Mouse (Mus musculus) myocyte (in vitro differentiated cells): ENCODE data around the gene Clec2l. TPM values are rescaled to one million over a fixed set of nuclear protein-coding genes. Genes with fewer than 3 reads are reported as not detected.

Source experiments
- H3K27me3 ChIP-seq: one replicate; pipeline ENCODE4 v1.6.1; 2011; ENCODE audit not compliant: control insufficient read depth, insufficient read depth, insufficient read length
- H3K36me3 ChIP-seq: one replicate; pipeline ENCODE4 v1.6.1; 2011; ENCODE audit not compliant: control insufficient read depth, insufficient read depth
- H3K4me2 ChIP-seq: one replicate; pipeline ENCODE4 v1.6.1; 2011; ENCODE audit warnings: low read depth, control low read depth
- H3K4me3 ChIP-seq: one replicate; pipeline ENCODE4 v1.5.1; 2011; ENCODE audit warnings: mild to moderate bottlenecking, control low read depth, moderate library complexity
- H3K79me2 ChIP-seq: one replicate; pipeline ENCODE4 v1.6.1; 2011; ENCODE audit not compliant: control insufficient read depth, insufficient read depth
- H3ac ChIP-seq: one replicate; pipeline ENCODE4 v1.6.1; 2011; ENCODE audit not compliant: control insufficient read depth, insufficient read length
- CEBPB ChIP-seq: IDR thresholded peaks from 2 replicates; pipeline ENCODE4 v1.6.1; 2011; ENCODE audit warnings: mild to moderate bottlenecking, moderate library complexity; ENCODE audit not compliant: poor library complexity, insufficient read depth, severe bottlenecking
- E2F4 ChIP-seq: IDR thresholded peaks from one replicate; pipeline ENCODE4 v1.6.1; 2011; ENCODE audit warnings: mild to moderate bottlenecking, control low read depth, moderate library complexity; ENCODE audit not compliant: insufficient read depth
- MAX ChIP-seq: IDR thresholded peaks from one replicate; pipeline ENCODE4 v1.6.1; 2011; ENCODE audit warnings: low read depth, mild to moderate bottlenecking, control low read depth
- MYOD1 ChIP-seq, 3 experiments: IDR thresholded peaks; one replicate each; pipeline ENCODE4 v1.6.1; 2011; ENCODE audit warnings: control low read depth in 2 of 3, low read depth in 2 of 3, mild to moderate bottlenecking in 2 of 3, moderate library complexity in 1 of 3; ENCODE audit not compliant: insufficient read length in 2 of 3, control insufficient read depth in 1 of 3
- MYOG ChIP-seq, 3 experiments: IDR thresholded peaks; one replicate each; pipeline ENCODE4 v1.6.1; 2011; ENCODE audit warnings: control low read depth in 2 of 3, low read depth in 2 of 3, mild to moderate bottlenecking in 2 of 3; ENCODE audit not compliant: insufficient read length in 2 of 3, control insufficient read depth in 1 of 3, insufficient read depth in 1 of 3
- POLR2A ChIP-seq: IDR thresholded peaks from one replicate; pipeline ENCODE4 v1.6.1; 2011; ENCODE audit warnings: low read depth, mild to moderate bottlenecking, control low read depth, moderate library complexity; ENCODE audit not compliant: insufficient read length
- POLR2AphosphoS2 ChIP-seq: IDR thresholded peaks from one replicate; pipeline ENCODE4 v1.6.1; 2011; ENCODE audit warnings: low read depth, control low read depth; ENCODE audit not compliant: insufficient read length
- REST ChIP-seq: IDR thresholded peaks from one replicate; pipeline ENCODE4 v1.6.1; 2011; ENCODE audit warnings: mild to moderate bottlenecking, control low read depth, moderate library complexity; ENCODE audit not compliant: insufficient read depth, insufficient read length
- SRF ChIP-seq: IDR thresholded peaks from one replicate; pipeline ENCODE4 v1.6.1; 2011; ENCODE audit warnings: low read depth; ENCODE audit not compliant: control insufficient read depth, insufficient read length
- TCF12 ChIP-seq: IDR thresholded peaks from one replicate; pipeline ENCODE4 v1.6.1; 2011; ENCODE audit warnings: mild to moderate bottlenecking, control low read depth; ENCODE audit not compliant: poor library complexity, insufficient read depth, severe bottlenecking
- TCF3 ChIP-seq: IDR thresholded peaks from one replicate; pipeline ENCODE4 v1.6.1; 2011; ENCODE audit warnings: low read depth, control low read depth; ENCODE audit not compliant: insufficient read length
- USF1 ChIP-seq: IDR thresholded peaks from one replicate; pipeline ENCODE4 v1.6.1; 2011; ENCODE audit warnings: low read depth, mild to moderate bottlenecking, control low read depth, moderate library complexity
- polyA plus RNA-seq: library from polyadenylated mRNA; unstranded; fragments of >200 nt; fragmentation: generic; extraction: Trizol; gene quantifications from one replicate; pipeline ENCODE4 v1.2.1, GENCODE M21; 2012; ENCODE audit warnings: missing spikeins

Gene Clec2l
- polyA plus RNA-seq, 1 experiment: 0.19 TPM

DNA sequence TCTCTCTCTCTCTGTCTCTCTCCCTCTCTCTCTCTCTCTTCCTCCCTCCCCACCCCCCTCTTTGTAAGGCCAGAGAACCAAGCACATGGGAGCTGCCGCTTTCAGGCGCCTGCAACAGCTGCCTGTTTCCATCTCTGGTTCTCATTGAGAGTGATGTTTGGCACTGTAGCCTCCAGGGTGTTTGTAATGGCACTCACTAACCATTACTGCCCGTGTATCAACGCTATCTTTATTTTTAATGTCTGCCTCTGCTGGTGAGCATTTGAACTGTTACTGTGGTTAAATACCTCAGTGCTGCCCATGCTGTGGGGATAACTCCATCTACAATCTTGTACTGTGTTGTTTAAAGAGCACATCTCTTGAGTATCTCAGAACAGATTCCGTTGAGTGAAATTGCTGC is 21.2 kb upstream of the Clec2l start:
- H3K4me3 ChIP-seq: no peak overlapping the region
- TF ChIP-seq E2F4 (no peak), REST (no peak)
- H3K27me3 ChIP-seq: no peaks in the 10 kb centered on the region
- H3K79me2 ChIP-seq: no peaks in the 10 kb centered on the region
- H3K36me3 ChIP-seq: no peaks in the 10 kb centered on the region
- H3ac ChIP-seq: no peak overlapping the region
- H3K4me2 ChIP-seq: no peak overlapping the region

DNA sequence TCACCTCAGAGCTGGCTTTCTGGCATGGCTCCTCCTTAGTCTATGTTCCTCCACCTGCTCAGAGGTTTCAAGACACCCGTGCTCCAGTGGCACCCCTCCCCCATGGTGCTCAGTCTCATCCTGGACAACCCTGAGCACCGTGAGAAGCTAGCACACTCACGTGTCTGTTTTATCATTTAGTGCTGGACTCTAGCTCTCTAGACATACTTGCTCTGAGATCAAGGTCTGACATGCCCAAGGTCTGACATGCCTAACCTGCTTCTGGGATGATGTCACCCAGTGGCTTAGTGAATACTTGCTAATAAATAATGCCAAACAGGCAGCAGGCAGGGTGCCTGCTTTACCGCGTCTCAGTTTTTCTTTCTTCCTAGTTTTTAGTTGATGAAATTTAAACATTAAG is 20.3 kb upstream of the Clec2l start:
- no peak for TF ChIP-seq USF1
- TF ChIP-seq POLR2A: no peak
- TF ChIP-seq MYOG (IDR thresholded peaks at IDR 0.05; ENCODE audit: control insufficient read depth in 1 of 3, insufficient read depth in 1 of 3, insufficient read length in 2 of 3, low read depth in 2 of 3): no peak
- no peak for TF ChIP-seq POLR2AphosphoS2
- TF ChIP-seq TCF3: no peak
- TF ChIP-seq CEBPB: no peak
- TF ChIP-seq MAX: no peak
- no peak for TF ChIP-seq REST
- TF ChIP-seq E2F4: no peak
- TF ChIP-seq TCF12: no peak
- TF ChIP-seq MYOD1 (IDR thresholded peaks at IDR 0.05; ENCODE audit: control insufficient read depth in 1 of 3, insufficient read length in 2 of 3, low read depth in 2 of 3): no peak
- TF ChIP-seq SRF: no peak
- Histone ChIP-seq H3K27me3 (no peaks in the 10 kb centered on the region), H3K79me2 (no peaks in the 10 kb centered on the region), H3K36me3 (no peaks in the 10 kb centered on the region), H3ac (no peak overlapping the region), H3K4me2 (no peak overlapping the region), H3K4me3 (no peak overlapping the region)

DNA sequence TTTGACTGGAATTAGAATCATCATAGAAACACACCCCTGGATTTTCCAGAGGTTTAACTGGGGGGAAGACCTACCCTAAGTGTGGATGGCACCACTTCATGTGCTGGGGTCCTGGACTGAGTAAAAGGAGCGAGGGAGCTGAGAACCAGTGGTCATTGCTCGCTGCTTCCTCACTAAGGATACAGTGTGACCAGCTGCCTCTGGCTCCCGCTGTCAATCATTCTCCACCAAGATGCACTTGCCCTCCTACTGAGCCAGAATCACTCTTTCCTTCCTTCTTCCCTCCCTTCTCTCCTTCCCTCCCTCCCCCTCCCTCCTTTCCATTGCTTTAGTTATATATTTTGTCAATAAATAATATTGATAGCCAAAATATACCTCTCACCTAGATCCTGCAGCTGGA is 19.8 kb upstream of the Clec2l start:
- TF ChIP-seq TCF3: no peak
- peak in 2 of 3 experiments; percentile 63 to 73 for TF ChIP-seq MYOD1 (IDR thresholded peaks at IDR 0.05; ENCODE audit: control insufficient read depth in 1 of 3, insufficient read length in 2 of 3, low read depth in 2 of 3)
- no peaks in the 10 kb centered on the region for H3K79me2 ChIP-seq
- H3ac ChIP-seq: no peak overlapping the region
- H3K4me2 ChIP-seq: no peak overlapping the region
- H3K4me3 ChIP-seq: no peak overlapping the region
- no peaks in the 10 kb centered on the region for H3K36me3 ChIP-seq
- no peaks in the 10 kb centered on the region for H3K27me3 ChIP-seq

DNA sequence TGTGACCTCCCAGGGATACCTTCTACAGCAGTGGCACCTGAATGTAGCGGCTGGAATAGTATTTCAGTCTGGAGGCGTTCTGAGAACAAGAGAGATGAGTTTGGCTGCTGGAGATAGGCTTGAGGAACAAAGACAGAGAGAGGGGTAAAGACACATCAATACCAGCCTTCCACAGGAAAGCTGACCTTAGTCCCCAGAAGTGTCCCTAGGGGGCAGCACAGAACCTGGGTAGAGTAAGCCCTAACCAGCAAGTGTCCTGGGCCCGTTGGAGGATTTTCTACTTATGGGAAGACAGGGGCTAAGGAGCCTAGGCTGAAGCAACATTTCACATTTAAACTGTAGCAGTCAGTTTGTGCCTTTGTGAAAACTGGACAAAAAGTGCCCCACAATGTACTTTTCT is 13.3 kb upstream of the Clec2l start:
- Histone ChIP-seq H3ac (no peak overlapping the region), H3K4me2 (no peak overlapping the region), H3K36me3 (no peaks in the 10 kb centered on the region), H3K27me3 (no peaks in the 10 kb centered on the region), H3K4me3 (no peak overlapping the region), H3K79me2 (no peaks in the 10 kb centered on the region)
- TF ChIP-seq SRF: no peak
- TF ChIP-seq TCF12: no peak
- TF ChIP-seq MAX: no peak
- no peak for TF ChIP-seq REST
- TF ChIP-seq TCF3: no peak
- TF ChIP-seq POLR2AphosphoS2: no peak
- TF ChIP-seq MYOG (IDR thresholded peaks at IDR 0.05; ENCODE audit: control insufficient read depth in 1 of 3, insufficient read depth in 1 of 3, insufficient read length in 2 of 3, low read depth in 2 of 3): no peak
- TF ChIP-seq POLR2A: no peak
- TF ChIP-seq E2F4: no peak
- TF ChIP-seq CEBPB: no peak
- TF ChIP-seq MYOD1 (IDR thresholded peaks at IDR 0.05; ENCODE audit: control insufficient read depth in 1 of 3, insufficient read length in 2 of 3, low read depth in 2 of 3): no peak
- TF ChIP-seq USF1: no peak

DNA sequence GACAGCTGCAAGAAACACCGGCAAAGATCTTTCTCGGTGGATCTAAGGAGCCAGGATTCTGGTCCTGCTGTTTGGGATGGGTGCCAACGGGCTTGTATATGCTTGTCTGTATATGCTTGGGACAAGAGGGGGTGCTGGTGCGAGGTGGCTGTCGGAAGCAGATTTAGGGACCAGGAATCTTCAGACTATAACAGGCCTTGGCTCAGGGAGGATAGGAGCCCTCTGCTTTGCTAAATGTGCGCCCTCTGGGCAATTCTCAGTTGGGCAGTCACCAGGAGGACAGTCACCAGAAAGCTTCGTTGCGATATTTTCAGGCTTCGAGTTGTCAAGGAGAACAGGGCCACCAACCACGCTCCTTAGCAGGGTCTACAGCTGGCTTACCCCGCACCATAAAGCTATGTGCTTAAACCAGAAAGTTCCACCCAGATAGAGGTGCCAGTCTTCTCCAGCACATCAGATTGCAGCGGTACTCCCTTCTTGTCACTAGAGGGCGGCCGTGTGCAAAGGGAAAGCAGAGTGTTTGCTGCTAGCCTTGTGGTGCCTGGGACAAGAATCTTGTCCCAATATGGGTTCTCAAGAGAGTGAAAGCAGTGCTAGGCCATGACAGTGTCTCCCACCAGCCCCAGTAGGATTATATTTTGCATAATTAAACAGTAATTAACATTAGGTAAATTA is 12.5 kb upstream of the Clec2l start:
- Histone ChIP-seq H3K4me2 (no peak overlapping the region), H3K4me3 (no peak overlapping the region), H3ac (no peak overlapping the region), H3K27me3 (no peaks in the 10 kb centered on the region), H3K36me3 (no peaks in the 10 kb centered on the region), H3K79me2 (no peaks in the 10 kb centered on the region)
- TF ChIP-seq REST (no peak), MYOD1 (IDR thresholded peaks at IDR 0.05; ENCODE audit: control insufficient read depth in 1 of 3, insufficient read length in 2 of 3, low read depth in 2 of 3) (no peak), POLR2A (no peak), E2F4 (no peak), SRF (no peak), TCF3 (no peak), MAX (no peak), CEBPB (no peak)
